Mouse (Mus musculus): ENCODE results near the gene Brsk1. TPM values are rescaled to one million over a fixed set of nuclear protein-coding genes. Genes with fewer than 3 reads are reported as not detected.

Brsk1 gene
- total and polyA plus RNA-seq, 3 experiments: 0.44 TPM; not detected in 2

- Histone ChIP-seq H3K4me3 (ENCODE audit: low read depth, low read length) (no peak overlapping the region), H3K36me3 (replicated peaks) (no peaks in the 10 kb centered on the region), H3K9me3 (replicated peaks) (no peaks in the 10 kb centered on the region), H3K27me3 (ENCODE audit: insufficient read depth, low read length) (peaks cover 22% of the 10 kb centered on the region), H3K4me1 (ENCODE audit: insufficient read depth, low read depth, low read length) (no peaks in the 10 kb centered on the region; the same call in 1 of the 2 replicates)
- DNase-seq (ENCODE audit: low spot score) (no peak), ATAC-seq (ENCODE audit: extremely low read depth, insufficient number of reproducible peaks, low FRiP score, poor library complexity, severe bottlenecking) (no peak)
- TF ChIP-seq POLR2AphosphoS5 (IDR thresholded peaks at IDR 0.05; ENCODE audit: insufficient replicate concordance, low read depth, low read length) (no peak), TAL1 (conservative IDR thresholded peaks at IDR 0.05; ENCODE audit: low read depth, low read length) (no peak), GATA1 (IDR thresholded peaks at IDR 0.05; ENCODE audit: borderline replicate concordance, low read length) (no peak), GATA2 (IDR thresholded peaks at IDR 0.05; ENCODE audit: borderline replicate concordance, low read depth, low read length) (no peak), CTCF (IDR thresholded peaks at IDR 0.05; ENCODE audit: low read depth, low read length) (no peak)
Measured at GRCm38 (mm10) chr7:4719276-4719675, 28.9 kb downstream of the Brsk1 start.

DNA sequence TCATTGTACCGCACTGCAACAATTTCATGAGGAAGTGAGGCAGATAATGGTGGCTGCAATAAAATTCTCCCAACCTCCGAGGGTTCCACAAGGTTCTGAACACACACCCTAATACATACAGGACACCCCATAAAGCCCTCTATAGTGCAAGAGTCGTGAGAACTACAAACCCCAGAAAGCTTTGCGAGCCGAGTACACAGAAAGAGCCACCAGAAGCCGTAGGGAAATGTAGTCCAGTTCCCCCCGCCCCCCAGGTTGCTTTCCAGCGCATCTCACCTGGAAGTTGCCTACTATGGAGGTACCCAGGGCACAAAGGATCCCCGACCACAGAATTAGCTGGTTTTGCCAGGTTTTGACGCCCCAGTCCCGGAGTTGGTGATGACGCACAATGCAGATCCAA, 33.1 kb downstream of the Brsk1 start:
- DNase-seq (ENCODE audit: low spot score) (no peak), ATAC-seq (ENCODE audit: extremely low read depth, insufficient number of reproducible peaks, low FRiP score, poor library complexity, severe bottlenecking) (no peak)
- no peak for TF ChIP-seq CTCF (IDR thresholded peaks at IDR 0.05; ENCODE audit: low read depth, low read length)
- Histone ChIP-seq H3K27me3 (ENCODE audit: insufficient read depth, low read length) (peaks cover 37% of the 10 kb centered on the region), H3K4me1 (ENCODE audit: insufficient read depth, low read depth, low read length) (peaks cover 8% of the 10 kb centered on the region), H3K36me3 (replicated peaks) (no peaks in the 10 kb centered on the region), H3K4me3 (ENCODE audit: low read depth, low read length) (no peak overlapping the region), H3K9me3 (replicated peaks) (no peaks in the 10 kb centered on the region)

DNA sequence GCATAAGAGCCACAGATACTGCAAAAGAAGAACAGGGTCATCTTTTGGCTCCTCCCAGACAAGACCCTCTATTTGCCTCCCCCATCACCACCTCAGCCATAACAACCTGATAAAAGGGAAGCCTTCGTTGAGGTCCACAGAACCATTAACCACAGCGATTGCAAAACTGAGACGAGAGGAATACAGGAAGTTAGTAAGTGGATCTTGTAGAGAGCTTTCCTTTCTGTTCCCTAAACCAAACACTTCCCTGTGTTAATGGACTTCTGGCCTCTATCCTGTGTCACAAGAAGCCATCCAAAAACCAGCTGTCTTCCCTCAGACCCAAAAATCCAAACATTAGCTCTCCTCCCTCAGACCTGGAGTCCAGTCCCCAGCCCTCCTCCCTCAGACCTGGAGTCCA, 34.0 kb downstream of the Brsk1 start:
- Histone ChIP-seq H3K27me3 (ENCODE audit: insufficient read depth, low read length) (peaks cover 37% of the 10 kb centered on the region), H3K9me3 (replicated peaks) (no peaks in the 10 kb centered on the region), H3K4me3 (ENCODE audit: low read depth, low read length) (no peak overlapping the region), H3K4me1 (ENCODE audit: insufficient read depth, low read depth, low read length) (peaks cover 8% of the 10 kb centered on the region), H3K36me3 (replicated peaks) (no peaks in the 10 kb centered on the region)
- no peak for TF ChIP-seq GATA1 (IDR thresholded peaks at IDR 0.05; ENCODE audit: borderline replicate concordance, low read length)
- no peak for TF ChIP-seq TAL1 (conservative IDR thresholded peaks at IDR 0.05; ENCODE audit: low read depth, low read length)
- TF ChIP-seq POLR2AphosphoS5 (IDR thresholded peaks at IDR 0.05; ENCODE audit: insufficient replicate concordance, low read depth, low read length): no peak
- TF ChIP-seq GATA2 (IDR thresholded peaks at IDR 0.05; ENCODE audit: borderline replicate concordance, low read depth, low read length): no peak
- TF ChIP-seq CTCF (IDR thresholded peaks at IDR 0.05; ENCODE audit: low read depth, low read length): no peak
- no peak for DNase-seq (ENCODE audit: low spot score)
- no peak for ATAC-seq (ENCODE audit: extremely low read depth, insufficient number of reproducible peaks, low FRiP score, poor library complexity, severe bottlenecking)

DNA sequence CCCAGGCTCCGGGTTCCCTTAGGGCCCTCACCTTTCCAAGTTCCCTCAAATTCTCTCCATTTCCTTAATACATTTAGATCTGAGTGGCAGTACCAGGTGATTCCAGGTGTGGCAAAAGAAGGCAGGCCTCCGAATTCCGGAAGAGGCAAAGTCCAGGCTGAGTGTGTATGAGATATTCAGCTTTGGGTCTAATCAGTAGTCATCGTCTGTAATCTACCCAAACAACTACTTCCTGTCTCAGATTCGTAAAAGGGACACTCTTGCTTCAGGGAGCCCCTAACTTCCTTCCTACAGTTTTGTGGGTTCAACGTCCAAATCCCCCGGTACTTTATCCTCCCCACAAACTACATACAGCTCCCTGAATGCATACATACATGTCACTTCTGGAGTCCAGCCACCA, 34.8 kb downstream of the Brsk1 start, which contains the start of gene Tmem150b:
Gene Tmem150b (minus strand): TSS at position 81 of the 400 bp plus-strand sequence.
- ATAC-seq (ENCODE audit: extremely low read depth, insufficient number of reproducible peaks, low FRiP score, poor library complexity, severe bottlenecking): peak; percentile 49

DNA sequence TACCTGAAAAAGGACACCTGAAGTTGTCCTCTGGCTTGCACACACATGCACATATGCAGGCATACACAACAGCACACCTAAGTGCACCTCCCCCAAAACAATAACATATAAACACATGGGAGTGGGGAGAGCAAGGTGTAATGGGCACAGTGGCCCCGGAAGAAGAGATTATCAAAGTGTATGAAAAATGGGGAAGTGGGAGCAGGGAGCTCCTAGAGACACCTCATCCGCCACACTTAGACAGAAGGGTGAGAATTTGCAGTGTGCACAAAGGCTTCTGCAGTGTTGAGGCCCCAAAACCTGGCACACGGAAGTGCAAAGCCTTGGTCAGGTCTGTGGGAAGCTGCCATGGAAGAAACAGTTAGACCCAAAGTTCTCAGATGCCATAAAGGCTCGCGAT, 40.7 kb downstream of the Brsk1 start:
- no peaks in the 10 kb centered on the region for H3K9me3 ChIP-seq (replicated peaks)
- TF ChIP-seq GATA2 (IDR thresholded peaks at IDR 0.05; ENCODE audit: borderline replicate concordance, low read depth, low read length) (no peak), GATA1 (IDR thresholded peaks at IDR 0.05; ENCODE audit: borderline replicate concordance, low read length) (no peak), CTCF (IDR thresholded peaks at IDR 0.05; ENCODE audit: low read depth, low read length) (no peak), TAL1 (conservative IDR thresholded peaks at IDR 0.05; ENCODE audit: low read depth, low read length) (no peak), POLR2AphosphoS5 (IDR thresholded peaks at IDR 0.05; ENCODE audit: insufficient replicate concordance, low read depth, low read length) (no peak)
- ATAC-seq (ENCODE audit: extremely low read depth, insufficient number of reproducible peaks, low FRiP score, poor library complexity, severe bottlenecking) (no peak), DNase-seq (ENCODE audit: low spot score) (no peak)
- H3K4me1 ChIP-seq (ENCODE audit: insufficient read depth, low read depth, low read length): peaks cover 15% of the 10 kb centered on the region
- no peaks in the 10 kb centered on the region for H3K36me3 ChIP-seq (replicated peaks)
- peaks cover 10% of the 10 kb centered on the region; the same call in 1 of the 2 replicates for H3K27me3 ChIP-seq (ENCODE audit: insufficient read depth, low read length)
- H3K4me3 ChIP-seq (ENCODE audit: low read depth, low read length): no peak overlapping the region

More for the DNA sequence above, 34.8 kb downstream of the Brsk1 start, which contains the start of gene Tmem150b:
- no peak within 1 kb of the TSS for H3K4me3 ChIP-seq (ENCODE audit: low read depth, low read length)
- DNase-seq (ENCODE audit: low spot score): no peak
- H3K9me3 ChIP-seq (replicated peaks): no peaks in the 10 kb centered on the region
- H3K4me1 ChIP-seq (ENCODE audit: insufficient read depth, low read depth, low read length): peaks cover 8% of the 10 kb centered on the region
- no peaks in the 10 kb centered on the region for H3K36me3 ChIP-seq (replicated peaks)
- peaks cover 33% of the 10 kb centered on the region for H3K27me3 ChIP-seq (ENCODE audit: insufficient read depth, low read length)
- TF ChIP-seq GATA2 (IDR thresholded peaks at IDR 0.05; ENCODE audit: borderline replicate concordance, low read depth, low read length) (no peak), TAL1 (conservative IDR thresholded peaks at IDR 0.05; ENCODE audit: low read depth, low read length) (no peak), POLR2AphosphoS5 (IDR thresholded peaks at IDR 0.05; ENCODE audit: insufficient replicate concordance, low read depth, low read length) (no peak), GATA1 (IDR thresholded peaks at IDR 0.05; ENCODE audit: borderline replicate concordance, low read length) (no peak), CTCF (IDR thresholded peaks at IDR 0.05; ENCODE audit: low read depth, low read length) (no peak)

DNA sequence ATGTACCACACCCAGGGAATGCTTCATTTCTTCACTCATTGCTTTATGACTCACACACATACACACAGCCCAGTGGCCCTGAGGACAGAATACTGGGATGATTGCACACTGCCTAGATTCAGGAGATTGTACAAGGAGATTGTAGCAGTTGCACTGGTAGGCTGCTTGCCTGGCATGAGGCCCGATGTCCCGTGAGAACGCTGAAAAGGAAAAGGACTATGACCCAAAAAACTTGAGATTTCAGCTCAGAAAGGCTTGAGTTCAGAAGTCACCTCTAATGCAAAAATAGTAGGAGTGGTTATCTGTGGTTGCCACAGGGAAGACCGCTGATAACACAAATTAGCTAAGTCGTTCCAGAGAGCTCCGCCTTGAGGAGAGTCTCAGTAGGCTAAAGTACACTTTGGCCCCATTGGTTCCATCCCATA, 42.6 kb downstream of the Brsk1 start:
- no peak for ATAC-seq (ENCODE audit: extremely low read depth, insufficient number of reproducible peaks, low FRiP score, poor library complexity, severe bottlenecking)
- no peak for DNase-seq (ENCODE audit: low spot score)

More for the DNA sequence above, 42.6 kb downstream of the Brsk1 start:
- Histone ChIP-seq H3K9me3 (replicated peaks) (no peaks in the 10 kb centered on the region), H3K36me3 (replicated peaks) (no peaks in the 10 kb centered on the region), H3K27me3 (ENCODE audit: insufficient read depth, low read length) (peaks cover 7% of the 10 kb centered on the region; the same call in 1 of the 2 replicates), H3K4me3 (ENCODE audit: low read depth, low read length) (no peak overlapping the region), H3K4me1 (ENCODE audit: insufficient read depth, low read depth, low read length) (peaks cover 15% of the 10 kb centered on the region)
- TF ChIP-seq POLR2AphosphoS5 (IDR thresholded peaks at IDR 0.05; ENCODE audit: insufficient replicate concordance, low read depth, low read length) (no peak), CTCF (IDR thresholded peaks at IDR 0.05; ENCODE audit: low read depth, low read length) (no peak), GATA1 (IDR thresholded peaks at IDR 0.05; ENCODE audit: borderline replicate concordance, low read length) (no peak), TAL1 (conservative IDR thresholded peaks at IDR 0.05; ENCODE audit: low read depth, low read length) (no peak), GATA2 (IDR thresholded peaks at IDR 0.05; ENCODE audit: borderline replicate concordance, low read depth, low read length) (no peak)

Measured in G1E (cell line).